Mouse (Mus musculus): ENCODE measurements around the gene Sptbn4.
"Not testable (repeated sequence)": the region's sequence is repeated elsewhere in the genome, so short reads cannot be mapped to it uniquely, and the experiment has no call there.

Gene Sptbn4

DNA sequence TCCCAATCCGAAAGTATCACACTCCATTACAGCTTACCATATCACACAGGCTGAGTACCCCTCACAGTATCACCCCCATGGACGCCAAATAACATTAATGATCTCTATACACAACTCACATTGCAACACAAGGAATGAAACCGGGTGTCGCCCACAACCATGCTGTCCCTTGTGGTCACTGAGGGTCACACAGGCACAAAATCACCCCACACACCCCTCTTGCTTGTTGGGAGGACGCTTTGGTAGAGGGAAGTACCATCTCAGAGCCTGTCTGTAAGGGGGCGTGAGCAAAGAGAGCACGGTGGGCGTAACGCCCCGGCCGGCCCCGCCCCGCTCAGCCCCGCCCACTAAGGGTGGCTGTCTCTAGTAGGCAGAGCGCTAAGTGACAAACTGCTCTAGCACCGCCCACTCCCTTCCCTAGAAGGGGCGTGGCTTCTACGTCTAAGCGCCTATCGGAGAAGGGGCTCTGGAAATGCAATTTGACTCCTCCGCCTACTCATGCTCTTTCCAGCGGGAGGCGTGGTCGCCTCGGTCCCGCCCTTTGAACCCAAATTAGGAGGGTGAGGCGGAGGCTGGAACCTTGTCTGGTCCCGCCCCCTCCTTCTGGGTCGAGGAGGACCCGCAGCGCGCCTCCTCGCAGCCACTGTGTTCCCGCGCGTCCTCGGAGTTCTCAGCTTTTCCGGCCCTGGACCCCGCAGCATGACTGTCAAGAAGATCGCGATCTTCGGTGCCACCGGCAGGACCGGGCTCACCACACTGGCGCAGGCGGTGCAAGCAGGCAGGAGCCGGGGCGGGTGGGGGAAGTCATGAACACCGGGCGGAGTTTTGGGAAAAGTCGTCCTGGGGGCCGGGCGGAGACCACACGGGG, at the start of gene Sptbn4, which contains the start of gene Blvrb:
TSS of gene Sptbn4 (minus strand) at position 268 of the 868 bp plus-strand sequence.
TSS of gene Blvrb (plus strand) at position 560 of the 868 bp plus-strand sequence.
- peak; percentile 99 for DNase-seq

DNA sequence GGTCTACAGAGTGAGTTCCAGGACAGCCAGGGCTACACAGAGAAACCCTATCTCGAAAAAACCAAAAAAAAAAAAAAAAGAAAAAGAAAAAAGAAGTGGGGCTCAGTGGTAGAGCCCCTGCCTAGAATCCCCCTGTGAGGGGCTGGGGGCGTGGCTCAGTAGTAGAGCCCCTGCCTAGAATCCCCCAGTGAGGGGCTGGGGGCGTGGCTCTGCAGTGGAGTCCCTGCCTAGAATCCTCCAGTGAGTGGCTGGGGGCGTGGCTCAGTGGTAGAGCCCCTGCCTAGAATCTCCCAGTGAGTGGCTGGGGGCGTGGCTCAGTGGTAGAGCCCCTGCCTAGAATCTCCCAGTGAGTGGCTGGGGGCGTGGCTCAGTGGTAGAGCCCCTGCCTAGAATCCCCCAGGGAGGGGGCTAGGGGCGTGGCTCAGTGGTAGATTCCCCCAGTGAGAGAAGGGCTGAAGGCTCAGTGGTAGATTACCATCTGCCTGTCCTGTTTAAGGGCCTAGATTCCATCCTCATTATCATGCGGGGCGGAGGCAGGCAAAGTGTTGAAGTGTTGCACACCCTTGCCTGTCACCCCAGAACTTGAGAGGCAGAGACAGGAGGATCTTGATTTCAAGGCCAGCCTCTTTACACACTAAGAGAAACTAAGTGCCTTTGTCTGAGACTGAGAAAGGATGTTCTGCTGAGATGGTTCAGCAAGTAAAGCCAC, 47.3 kb upstream of the Sptbn4 start:
- DNase-seq: not testable (repeated sequence)

- no peak for DNase-seq
Measured at GRCm38 (mm10) chr7:27493450-27493849, 46.0 kb upstream of the Sptbn4 start.

DNA sequence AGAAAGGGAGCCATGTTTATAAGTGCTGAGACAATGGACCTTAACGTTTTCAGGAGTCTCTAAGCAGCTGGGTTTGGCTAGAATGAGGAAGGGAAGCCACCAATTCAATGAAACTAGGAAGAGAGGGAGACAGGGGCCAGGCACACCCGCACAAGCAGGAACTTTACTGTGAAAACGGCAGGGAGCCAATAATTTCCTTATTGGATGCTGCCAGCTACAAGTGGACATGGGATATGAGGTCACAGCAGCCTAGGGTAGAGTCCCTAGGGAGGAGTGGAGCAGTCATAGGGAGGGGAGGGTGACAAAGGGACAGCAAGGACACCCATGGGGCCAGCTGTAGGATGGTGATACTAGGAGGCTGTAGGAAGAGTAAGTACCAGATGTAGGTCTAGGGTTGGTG, 45.5 kb upstream of the Sptbn4 start:
- DNase-seq: no peak

- peak; percentile 69 for DNase-seq
Measured at GRCm38 (mm10) chr7:27491856-27492255, 44.4 kb upstream of the Sptbn4 start.

DNA sequence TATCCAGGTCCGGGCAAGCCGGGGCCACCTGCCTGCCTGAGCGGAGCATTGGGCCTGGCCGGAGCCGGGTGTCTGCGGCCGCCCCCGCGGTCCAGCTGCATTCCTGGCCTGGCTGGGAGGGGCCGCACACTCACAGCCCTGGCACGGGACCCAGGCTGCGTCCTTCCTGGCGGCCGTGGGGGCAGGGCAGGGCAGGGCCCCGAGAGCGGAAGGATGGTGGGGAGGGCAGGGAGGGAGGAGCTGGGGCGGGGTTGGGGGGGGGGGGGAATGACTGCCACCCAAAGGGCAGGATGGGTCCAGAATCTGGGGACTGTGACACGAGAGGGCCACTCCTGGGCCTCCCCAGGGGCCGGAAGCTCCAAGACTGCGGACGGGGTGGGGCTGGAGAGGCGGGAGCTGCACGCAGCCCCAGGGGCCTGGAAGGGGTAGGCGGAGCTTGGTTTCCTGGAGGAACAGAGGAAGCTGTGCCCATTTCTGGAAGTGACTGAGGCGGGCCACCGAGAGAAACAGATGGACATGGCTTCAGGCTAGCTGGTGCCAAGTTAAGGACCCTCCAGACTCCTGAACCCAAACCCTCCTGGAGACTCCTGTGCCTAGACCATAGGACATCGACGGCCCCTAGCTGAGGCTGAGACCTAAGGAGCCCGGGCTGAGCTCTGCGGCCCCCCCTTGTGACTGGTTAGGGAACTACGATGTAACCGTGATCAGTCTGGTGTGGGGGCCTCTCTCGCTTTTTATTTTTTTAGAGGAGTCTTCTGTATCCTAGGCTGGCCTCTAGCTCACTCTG, 43.2 kb upstream of the Sptbn4 start:
- peak; percentile 97 for DNase-seq

GRCm38 (mm10) chr7:27490227-27490542, 42.7 kb upstream of the Sptbn4 start:
- DNase-seq: no peak

GRCm38 (mm10) chr7:27489270-27489869, 41.9 kb upstream of the Sptbn4 start:
- no peak for DNase-seq

GRCm38 (mm10) chr7:27487740-27488268, 40.3 kb upstream of the Sptbn4 start:
- DNase-seq: peak; percentile 85

- peak; percentile 100 for DNase-seq
Measured at GRCm38 (mm10) chr7:27486770-27487697, 39.5 kb upstream of the Sptbn4 start, which contains the start of gene Sertad1. TSS of gene Sertad1 (plus strand) at chr7:27486910.

GRCm38 (mm10) chr7:27486102-27486769, 38.8 kb upstream of the Sptbn4 start:
- peak; percentile 58 for DNase-seq

GRCm38 (mm10) chr7:27483860-27484259, 36.4 kb upstream of the Sptbn4 start:
- DNase-seq: no peak

- peak; percentile 95 for DNase-seq
Measured at GRCm38 (mm10) chr7:27481627-27481969, 34.1 kb upstream of the Sptbn4 start.

DNA sequence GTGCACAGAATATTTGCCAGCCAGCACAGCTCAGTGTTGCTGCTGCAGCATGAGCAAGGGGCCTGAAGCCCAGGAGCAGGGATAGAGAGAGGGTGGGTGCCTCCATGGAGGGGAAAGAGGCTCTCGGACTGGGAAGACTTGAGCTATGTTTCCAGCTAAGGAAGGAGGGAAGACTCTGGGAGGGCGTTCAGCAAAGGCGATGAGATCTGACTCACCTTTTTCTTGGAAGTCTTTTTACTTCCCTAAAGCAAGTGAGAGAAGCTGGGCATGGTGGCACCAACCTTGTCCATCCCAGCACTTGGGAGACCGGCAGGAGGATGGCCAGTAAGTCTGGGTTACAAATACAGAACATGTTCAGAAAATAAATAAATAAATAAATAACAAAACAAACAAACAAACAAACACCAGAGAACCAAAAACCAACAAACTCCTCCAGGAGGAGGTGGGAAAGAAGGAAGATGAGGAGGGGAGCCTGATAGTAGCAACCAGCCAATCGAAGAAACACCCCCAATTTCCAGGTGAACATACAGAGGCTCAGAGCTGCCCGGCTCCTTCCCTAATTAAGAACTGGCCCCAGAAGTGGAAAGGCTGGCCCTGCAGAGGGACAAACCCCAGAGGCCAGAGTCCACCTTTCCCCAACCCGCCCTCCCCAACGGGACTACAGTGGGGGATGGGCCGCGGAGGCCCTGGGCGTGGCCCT, 33.6 kb upstream of the Sptbn4 start:
- no peak for DNase-seq

- DNase-seq: no peak
Measured at GRCm38 (mm10) chr7:27480506-27480905, 33.0 kb upstream of the Sptbn4 start.

DNA sequence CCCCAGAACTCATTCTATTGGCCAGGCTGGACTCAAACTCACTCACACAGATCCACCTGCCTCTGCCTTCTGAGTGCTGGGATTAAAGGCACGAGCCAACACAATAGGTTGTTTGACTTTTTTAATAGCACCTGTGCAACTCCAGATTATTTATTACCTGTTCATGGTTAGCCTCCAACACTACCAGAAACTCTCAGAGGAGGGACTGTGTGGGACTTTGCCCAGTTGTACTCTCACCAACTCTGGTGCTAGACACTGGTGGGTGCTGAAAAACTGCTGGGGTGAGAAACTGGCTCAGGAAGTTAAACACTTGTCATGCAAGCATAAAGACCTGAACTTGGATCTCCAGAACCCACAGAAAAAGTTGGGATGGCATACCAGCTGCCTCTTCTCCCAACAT, 32.3 kb upstream of the Sptbn4 start:
- DNase-seq: peak; percentile 64

DNA sequence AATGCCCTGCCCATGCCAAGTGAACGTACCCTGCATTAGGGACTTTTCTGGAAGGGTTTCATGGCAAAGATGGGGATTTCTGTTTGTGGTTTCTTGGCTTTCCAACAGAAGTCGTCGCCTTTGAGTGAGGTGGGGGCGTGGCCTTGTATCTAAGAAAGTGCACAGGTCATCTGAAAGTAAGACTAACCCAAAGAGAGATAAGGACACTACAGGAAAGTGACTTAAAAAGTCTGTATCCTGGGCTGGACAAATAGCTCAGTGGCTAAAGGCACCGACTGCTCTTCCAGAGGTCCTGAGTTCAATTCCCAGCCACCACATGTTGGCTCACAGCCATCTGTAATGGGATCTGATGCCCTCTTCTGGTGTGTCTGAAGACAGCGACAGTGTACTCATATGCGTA, 31.1 kb upstream of the Sptbn4 start:
- no peak for DNase-seq

DNA sequence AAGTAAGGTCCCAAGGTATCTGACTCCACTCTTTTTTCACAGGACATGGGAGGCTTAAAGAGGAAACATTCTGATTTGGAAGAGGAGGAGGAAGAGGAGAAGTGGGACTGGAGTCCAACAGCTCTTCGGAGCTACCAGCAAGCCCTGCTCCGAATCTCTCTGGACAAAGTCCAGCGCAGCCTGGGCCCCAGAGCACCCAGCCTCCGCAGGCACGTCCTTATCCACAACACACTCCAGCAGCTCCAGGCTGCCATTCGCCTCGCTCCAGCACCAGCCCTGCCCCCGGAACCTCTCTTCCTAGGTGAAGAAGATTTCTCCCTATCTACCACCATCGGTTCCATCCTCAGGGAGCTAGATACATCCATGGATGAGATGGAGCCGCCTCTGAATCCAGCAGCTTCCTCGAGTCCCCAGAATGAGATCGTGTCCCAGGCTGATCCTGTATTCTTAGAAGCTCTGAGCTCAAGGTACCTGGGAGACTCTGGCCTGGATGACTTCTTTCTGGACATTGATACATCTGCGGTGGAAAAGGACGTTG, 28.7 kb upstream of the Sptbn4 start:
- DNase-seq: peak; percentile 60

DNA sequence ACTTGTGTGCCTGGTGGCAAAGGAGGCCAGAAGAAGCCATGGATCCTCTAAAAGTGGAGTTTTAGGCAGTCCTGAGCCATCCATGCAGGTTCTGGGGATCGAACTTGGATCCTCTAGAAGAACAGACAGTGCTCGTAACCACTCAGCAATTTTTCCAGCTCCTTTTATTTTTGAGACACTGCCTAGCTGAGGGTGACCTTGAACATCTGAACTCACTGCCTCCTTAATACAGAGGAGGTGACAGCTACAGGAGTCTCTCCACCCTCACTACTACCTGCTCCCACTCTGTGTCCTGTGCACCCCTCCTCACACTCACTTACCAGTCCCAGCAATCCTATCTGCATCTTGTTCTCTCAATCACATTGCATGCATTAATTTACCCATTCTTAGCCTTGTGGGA, 28.1 kb upstream of the Sptbn4 start:
- no peak for DNase-seq

DNA sequence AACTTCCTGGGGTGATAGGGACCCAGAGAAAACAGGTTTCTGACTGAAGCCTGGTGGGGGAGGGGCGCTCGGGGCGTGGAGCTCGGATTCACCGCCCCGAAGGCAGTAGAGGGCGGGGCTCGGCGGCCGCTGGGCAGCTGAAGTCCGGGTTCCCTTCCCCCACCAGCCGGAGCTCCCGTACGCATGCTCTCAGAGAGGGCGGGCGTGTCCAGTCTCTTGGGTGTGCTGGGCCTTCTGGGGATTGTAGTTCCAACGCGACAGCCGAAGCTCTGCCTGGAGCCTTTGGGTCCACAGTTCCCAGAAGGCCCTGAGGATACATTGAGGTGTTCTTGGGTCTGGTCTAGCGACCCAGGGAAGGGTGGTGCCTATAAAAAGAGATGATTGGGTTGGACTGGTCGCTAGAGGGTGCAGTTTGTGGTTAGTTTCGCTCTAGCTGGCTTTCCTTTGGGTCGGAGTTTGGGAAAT, 27.0 kb upstream of the Sptbn4 start:
- peak; percentile 100 for DNase-seq

All from kidney, postnatal 14 days (tissue).